Mouse (Mus musculus) retina, embryonic 14.5 days (tissue): ENCODE results near the gene Cep128.
"Not testable (repeated sequence)": the region's sequence is repeated elsewhere in the genome, so short reads cannot be mapped to it uniquely, and the experiment has no call there.

Source experiments
- DNase-seq: peaks from one replicate; pipeline ENCODE4 v3.0.0-alpha.2; 2015; ENCODE audit warnings: low spot score

The Cep128 gene

DNA sequence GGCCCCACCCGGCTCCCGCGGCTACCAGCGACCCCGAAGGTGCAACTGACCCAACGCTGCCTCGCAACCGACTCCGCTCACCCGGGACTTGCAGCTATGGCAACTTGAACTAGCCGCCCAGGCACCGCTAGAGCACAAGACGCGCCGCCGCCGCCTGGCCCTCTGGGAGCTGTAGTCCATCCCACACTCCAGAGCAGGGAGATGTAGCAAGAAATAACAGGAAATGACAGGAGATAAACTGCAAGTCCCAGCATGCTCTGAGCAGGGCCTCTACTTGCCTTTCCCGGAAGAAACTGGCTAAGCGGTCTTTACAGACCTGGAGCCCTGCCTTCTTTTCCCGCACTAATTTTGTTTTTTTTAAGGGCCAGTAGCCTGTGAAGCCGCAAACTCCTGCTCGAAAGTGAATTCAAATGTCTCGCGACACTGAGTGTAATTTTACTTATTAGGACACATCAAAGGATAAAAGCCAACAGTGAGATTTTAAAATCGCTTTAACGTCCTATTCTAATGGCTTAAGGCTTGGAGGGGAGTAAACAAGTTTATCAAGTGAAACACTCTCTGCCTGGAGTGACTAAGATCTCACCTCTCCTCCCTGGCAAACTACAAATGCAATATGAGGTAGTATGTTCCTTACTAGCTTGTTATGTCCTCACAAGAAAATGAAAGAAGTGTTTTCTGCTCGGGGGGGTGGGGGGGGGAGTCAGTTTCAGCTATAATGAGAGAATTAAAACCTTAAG, at the start of gene Cep128, which contains the start of gene Tshr:
Cep128 (minus strand) TSS at position 129 of the 737 bp plus-strand sequence.
Tshr (plus strand) TSS at position 283 of the 737 bp plus-strand sequence.
- peak; percentile 96 for DNase-seq

DNA sequence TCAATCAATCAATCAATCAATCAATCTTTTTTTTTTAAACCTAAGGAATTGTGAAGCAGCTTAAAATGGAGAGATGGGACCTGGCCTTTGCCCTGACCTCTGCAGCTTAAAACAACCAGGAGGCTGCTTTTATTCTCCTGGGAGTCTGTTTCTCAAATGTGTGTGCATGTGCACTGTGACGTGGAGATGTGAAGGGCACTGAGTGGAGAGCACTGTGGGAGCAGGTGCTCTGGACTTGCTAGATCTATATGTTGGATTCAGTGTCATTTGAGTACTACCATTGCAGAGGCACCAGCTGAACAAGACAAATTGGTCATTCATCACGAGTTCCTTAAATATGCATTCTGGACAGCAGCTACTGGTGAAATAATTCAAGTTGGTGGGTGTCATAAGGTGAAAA, 42.9 kb upstream of the Cep128 start:
- DNase-seq = no peak

DNA sequence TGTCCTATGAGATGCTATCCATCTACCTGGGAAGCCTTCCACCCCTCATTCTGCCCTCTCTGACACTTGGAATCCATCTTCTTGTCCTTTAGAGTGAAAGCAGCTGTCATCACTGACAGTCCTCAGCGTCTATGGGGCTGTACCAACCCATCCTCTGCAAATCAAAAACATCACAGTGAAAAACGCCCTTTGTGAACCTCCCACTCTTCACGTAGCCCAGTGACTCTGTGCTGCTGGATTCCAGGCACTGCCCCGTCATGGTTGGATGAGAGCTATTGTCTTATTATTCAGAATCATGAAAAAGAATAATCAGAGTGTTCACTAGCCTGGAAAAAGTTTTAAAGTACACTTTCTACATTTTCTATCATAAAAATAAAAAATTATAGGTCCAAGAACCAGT, 42.3 kb upstream of the Cep128 start:
- DNase-seq = no peak

DNA sequence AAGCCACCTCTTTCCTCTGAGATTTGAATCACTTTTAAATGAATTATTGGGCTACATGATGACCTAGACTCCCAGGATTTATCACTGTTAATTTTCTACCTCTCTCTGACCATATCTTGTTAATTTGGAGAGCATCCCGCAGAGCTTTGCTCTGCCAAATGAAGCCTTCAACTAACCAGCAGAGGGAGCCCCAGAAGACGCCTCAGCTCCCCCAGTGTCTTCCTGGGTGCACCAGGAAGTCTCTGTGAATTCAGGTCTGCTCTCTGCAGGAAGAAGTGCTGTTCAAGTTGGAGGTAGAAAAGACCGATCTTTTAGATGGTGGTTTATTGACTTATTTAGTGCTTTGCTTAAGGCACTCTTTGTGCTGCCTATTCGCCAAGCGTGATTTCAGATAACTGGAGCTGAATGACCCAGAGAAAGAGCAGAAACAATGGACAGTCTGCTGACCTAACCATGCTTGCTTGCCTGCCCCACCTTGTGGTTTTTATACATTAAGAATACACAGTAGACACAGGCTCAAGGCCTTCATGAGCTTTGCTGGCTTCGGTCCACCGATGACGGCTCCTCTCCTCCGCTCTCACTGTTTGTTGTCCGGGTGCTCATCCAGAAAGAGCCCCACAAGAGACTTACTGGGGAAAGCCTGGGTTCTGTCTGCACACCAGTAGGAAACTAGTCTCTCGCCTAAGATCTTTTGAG, 39.1 kb upstream of the Cep128 start:
- peak; percentile 68 for DNase-seq

DNA sequence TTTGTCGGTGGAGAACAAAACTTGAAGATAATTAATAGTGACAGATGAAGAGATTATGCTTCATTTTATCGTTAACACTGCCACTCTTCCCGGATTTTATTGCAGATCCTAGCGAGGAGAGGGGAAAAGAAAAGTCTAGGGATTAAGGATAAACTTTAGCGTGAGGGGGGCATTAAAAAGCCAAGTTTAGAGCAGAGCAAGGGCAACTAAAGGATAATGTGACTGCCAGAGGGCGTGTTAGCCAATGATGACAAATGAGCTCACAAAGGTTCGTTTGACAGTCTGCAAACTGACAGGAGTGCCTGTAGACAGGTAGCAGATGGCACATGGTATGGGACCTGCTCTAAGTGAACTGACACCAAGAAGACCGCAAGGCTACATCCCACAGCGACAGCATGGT, 37.1 kb upstream of the Cep128 start:
- peak; percentile 55 for DNase-seq

DNA sequence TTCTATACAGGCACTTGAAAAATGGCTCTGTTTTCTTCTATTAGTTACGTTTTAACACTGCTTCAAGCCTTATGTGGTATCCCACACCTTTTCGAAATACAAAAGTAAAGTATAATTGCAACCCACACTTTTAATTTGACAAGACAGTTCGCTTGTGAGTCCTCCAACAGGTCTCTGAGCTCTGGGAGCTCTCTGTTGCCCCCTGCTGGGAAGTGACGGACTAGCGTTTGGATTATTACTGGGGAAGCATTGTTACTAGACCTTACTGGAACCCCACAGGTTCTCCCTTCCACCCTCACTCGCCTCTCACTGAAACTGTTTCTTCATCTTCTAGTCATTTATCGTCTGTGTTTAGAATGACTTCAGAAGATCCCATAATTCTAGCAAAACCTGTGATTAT, 34.6 kb upstream of the Cep128 start:
- DNase-seq = peak; percentile 82

DNA sequence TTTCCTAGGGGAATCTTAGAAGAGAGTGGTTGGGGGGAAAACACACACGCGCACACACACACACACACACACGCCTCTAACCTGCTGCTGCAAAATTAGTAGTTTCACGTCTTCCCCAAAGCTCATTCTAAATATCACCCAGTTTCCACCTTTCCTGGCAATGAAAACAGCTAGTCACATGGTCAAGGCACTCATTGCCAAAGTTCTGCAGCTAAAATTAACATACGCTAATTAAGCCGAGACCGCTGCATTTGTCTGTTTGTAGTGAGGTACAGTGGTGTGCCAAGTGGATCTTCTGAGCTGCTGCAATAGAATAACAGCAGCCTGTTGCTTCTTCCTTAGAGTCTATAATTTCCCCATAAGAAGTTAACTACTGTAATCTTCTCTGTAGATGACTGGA, 32.6 kb upstream of the Cep128 start:
- DNase-seq = no peak

DNA sequence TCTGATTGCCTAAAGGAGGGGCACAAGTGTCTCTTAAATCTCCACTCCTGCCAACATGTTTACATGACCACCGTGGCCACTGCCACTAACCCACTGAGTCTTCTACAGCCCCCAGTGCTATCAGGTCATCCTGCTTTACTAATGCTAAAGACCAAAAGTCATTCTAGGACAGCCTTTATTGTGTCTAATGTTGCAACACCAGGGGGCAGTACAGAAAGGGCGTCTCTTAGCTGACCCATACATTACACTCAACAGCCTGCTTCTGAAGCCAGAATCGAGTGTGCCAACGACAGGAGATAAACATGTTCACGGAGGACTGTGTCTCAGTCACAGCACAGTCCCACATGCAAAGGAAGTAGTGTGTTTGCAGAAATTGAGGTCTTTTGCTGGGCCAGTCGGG, 30.9 kb upstream of the Cep128 start:
- no peak for DNase-seq

DNA sequence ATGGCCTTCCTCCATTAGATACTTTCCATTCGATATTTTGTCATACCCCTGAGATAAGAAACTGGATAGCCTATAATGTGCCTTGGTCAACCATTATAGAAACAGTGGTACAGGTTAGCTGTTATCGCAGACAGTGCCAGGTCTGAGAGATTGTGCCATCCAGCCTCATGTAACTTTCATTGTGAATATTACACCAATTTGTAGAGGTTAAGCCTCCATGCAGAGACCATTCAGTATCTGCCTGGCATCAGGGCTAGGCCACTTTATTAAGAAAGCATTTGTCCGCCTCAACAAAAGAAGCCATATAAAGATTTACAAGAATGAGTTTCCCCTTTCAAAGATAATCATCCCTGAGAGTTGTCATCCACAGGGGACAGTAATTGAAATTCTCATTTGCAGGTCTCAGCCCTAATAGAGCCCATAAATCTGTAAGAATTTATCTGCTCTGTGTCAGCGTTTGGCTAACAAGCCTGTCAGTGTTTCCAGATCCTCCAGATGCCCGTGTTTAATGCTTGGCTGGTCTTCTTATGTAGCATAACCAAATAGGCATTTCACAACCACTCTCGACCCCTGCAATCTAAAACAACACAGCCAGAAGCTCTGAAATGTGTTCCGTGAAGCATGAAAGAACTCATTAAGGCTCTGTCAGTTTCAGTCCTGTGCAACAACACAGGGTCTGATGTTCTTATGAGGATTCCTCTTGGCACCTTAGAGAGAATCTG, 28.4 kb upstream of the Cep128 start:
- peak; percentile 91 for DNase-seq

DNA sequence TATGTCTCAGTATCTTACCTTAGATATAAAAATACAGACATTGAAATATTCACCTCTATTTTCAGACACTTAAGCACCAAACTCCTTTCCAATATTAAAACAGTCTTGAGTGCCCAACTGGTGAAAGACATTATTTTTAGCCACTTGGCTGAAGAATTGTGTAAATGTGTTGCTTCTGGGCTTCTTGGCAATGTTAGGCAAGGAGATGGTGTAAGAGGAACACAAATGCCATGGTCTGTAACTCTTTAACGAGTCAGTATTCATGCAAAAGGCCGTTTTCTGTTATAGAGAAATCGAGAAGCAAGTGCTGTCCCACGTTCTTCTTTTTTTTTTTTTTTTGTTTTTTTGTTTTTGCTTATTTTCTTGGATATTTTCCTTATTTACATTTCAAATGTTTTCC, 26.1 kb upstream of the Cep128 start:
- DNase-seq = no peak

DNA sequence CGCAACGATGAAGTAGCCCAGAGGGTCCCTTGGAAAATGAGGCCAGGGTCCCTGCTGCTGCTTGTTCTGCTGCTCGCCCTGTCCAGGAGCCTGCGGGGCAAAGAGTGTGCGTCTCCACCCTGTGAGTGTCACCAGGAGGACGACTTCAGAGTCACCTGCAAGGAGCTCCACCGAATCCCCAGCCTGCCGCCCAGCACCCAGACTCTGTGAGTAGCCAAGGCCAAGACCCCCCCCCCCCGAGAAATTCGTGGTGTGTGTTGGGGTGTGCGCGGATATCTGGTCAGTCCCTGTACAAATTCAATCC, 16.8 kb upstream of the Cep128 start:
- DNase-seq = no peak

DNA sequence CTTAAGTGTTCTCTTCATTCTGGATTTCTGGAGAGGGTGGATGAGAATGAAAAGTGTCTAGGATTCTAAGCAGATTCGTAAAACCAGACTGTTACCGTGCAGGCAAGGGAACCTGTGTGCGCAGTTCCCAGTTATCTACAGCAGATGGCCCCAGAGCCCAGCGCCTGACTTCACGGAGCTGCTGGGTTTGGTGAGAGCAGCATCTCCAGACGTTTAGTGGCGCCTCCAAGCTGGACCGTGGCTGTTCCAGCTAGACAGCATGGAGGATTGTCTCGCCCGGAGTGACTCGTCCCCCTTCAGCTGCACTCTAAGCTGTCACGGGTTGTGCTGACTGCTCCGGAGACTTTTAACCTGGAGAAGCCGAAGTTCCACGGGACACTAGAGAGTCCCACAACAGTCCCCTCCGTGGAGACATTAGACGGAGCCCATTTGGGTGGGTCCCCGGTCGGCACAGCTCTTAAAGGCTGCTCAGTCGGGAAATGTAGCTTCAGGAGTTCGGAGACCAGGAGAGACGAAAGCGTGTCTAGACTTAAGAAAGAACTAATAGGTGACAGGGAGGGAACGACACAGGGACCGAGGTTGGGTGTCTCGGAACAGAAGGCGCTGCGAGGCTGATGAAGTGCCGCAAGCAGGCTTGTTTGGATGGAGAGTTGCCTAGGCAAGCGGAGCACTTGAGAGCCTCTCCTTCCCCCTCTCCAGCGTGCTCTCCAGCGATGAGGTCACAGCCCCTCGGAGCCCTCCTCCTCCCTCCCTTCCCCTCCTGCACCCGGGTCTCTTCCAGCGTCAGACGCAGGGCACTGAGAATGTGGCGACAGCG, 16.2 kb upstream of the Cep128 start:
- DNase-seq = peak; percentile 91

DNA sequence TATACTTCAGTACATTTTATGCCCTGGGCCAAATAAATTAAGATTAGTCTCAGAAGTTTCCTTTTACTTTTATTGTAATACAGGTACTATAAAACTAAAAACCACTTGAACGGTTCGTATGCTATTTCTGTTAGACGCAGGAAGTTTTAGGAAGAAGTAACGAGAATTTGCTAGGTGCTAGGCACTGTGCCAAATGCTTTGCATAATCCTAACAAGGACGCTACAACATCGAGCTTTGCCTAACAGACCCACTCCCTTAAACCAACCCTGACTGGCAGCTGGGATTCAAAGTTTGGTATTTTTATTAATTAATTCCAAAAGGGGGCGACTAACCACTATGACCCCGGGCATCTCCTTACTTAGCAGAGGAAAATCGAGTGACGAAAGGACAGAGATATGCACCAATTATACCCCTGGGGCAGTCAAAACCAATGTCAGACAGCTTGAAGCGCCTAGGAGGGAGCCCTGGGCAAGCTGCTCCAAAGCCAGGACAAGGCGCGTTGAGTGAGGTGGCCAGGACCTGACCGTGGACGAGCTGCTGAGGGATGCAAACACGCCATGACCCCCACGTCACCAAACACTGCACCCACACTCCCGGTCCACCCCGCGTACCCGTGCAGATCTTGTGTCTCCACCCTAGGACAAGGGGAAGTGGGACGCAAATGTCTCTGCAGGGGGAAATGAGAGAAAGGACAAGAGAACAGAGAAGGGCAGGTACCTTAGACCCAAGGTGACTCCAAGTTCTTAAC, 519 bp downstream of the Cep128 start:
- peak; percentile 43 for DNase-seq

DNA sequence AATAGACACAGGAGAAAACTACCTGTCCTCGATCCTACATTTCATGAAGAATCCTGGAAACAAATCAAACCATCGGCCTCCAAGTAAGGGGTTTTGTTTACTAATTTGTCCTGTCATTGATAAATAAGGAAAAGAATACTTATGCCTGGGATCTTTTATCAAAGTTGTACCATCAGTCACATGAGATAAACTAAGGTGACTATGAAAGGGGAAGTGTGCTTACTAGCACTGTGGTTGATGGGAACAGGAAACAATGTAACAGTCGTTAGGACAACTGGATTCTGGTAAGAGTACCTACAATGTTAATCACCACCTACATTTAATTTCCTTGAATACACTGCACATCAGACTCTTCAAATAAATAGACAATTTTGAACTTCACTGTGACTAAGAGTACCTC, 15.0 kb downstream of the Cep128 start:
- no peak for DNase-seq

DNA sequence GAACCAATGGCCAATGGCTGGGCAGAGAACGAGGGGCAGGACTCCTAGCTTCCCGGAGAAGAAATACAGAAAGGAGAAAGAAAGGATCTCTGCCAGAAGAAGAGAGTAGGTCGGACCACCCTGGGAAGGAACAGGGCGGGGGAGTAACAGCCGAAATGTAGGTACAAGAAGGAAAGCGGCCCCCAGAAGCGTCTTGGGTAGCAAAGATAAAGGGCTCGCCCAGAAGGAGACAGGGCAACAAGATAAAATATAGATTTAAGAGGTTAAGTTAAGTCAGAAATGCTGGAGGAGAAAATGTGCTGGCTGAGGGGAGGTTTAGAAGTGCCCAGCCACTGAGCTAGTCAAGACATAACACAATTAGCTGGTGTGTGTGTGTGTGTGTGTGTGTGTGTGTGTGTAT, 30.4 kb downstream of the Cep128 start:
- DNase-seq = no peak

DNA sequence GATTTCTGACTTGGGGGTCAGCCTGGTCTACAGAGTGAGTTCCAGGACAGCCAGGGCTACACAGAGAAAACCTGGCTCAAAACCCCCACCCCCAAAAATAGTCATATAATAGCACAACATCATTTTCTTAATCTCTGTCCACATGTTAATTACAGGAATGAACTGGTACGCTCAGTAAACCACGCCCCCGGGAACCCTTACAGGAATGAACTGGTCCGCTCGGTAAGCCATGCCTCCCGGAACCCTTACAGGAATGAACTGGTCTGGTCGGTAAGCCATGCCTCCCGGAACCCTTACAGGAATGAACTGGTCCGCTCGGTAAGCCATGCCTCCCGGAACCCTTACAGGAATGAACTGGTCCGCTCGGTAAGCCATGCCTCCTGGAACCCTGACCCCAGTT, 45.6 kb downstream of the Cep128 start:
- DNase-seq = not testable (repeated sequence)

DNA sequence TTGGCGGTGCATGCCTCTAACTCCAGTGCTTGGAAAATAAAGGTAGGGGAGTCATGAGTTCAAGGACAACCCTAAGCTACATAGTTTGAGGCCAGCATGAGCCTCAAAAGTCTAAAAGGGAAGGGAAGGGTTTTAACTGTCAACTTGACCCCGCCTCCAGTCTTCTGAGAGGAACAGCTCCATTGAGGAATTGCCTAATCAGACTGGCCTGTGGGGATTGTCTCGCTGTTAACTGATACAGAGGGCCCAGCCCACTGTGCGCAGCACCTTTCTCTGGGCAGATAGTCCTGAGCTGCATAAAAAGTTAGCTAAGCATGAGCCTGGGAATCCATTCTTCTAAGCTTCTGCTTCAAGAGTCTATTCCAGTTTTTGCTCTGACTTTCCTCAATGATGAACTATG, 56.7 kb downstream of the Cep128 start:
- no peak for DNase-seq

DNA sequence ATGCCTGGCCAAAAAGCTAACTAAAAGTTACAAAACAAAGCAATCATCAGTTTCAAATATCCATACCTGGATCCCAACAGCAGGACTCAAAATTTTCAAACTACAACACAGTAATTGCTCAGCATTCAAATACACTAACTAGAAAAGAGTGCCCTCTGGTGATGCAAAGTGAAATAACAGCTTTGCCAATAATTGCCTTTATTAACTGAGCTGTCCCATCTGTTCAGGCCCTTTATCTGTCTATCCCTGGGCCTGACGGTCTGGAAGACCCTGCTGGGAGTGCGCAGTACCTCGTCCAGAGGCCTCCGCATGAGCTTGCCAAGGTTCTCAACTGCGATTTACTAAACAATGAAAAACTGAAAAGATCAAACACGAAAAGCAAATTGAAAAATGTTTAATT, 58.1 kb downstream of the Cep128 start:
- peak; percentile 92 for DNase-seq

DNA sequence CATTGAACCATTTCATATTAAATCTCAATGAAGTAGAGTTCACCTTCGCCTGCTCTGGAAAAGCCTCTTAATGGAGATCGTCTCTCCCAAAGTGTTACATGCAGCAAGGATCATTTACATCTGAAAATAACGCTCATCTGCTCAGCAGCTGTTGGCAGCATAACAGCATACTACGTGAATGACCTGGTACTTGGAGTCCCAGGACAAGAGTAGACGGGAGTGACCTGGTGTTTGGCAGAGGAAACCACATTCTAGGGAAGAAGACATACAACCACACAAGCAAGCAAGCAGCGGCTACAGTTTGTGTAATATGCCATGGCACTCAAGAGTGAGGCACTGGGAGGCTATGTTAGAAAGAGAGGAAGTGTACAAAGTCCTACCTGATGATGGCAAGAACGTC, 69.2 kb downstream of the Cep128 start:
- DNase-seq = no peak

DNA sequence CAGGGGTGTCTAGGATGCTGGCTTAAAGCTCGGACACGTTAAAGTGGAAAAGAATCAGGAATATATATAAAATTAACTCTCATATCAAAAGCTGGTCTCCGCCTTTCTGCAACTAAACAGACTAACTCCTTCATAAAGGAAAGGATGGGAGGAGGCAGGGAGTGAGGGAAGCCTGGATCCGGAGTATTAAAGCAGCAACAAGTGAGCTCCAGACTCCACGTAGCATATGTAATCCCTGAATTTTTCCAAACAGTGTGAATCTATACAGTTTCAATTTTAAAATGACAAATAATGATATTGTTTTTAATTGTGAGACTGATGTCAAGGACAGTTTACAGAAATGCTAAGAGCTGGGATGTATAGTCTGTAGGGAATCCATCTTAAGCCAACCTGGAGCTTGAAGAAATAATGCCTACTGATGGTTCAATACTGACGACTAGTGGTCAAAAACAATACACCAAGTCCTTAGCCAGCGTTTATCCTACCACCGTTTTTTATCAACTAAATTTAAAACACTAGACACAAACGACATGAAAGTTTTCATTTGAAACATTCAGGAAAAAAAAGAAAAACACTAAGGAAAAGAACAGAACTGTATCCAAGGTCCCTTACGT, 70.1 kb downstream of the Cep128 start:
- DNase-seq = peak; percentile 86

DNA sequence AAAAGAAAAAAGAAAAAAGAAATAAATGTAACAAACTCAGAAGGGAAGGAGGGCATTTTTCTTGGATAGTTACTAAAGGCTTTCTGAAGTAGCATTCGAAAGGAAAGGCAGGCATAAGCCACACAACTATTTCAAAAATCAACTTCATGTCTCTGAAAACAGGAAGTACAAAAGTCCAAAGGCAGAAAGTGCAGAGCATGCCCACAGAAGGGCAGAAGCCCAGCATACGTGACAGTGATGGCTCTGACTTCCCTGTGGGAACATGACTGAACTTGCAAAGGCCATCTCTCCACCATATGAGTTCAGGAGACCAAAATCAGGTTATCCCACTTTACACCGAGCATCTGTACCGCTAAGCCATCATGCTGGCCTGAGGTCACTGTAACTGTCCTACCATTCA, 71.6 kb downstream of the Cep128 start:
- DNase-seq = no peak
